Mouse (Mus musculus): ENCODE measurements around the gene Vmn1r183. TPM values are rescaled to one million over a fixed set of nuclear protein-coding genes. Genes with fewer than 3 reads are reported as not detected.
"Not testable (repeated sequence)": the region's sequence is repeated elsewhere in the genome, so short reads cannot be mapped to it uniquely, and the experiment has no call there.

Vmn1r183 gene
- not detected in 2 replicates for polyA plus RNA-seq (2015; fragmentation: Nextera tagmentation; extraction: Ambion mirVana)

DNA sequence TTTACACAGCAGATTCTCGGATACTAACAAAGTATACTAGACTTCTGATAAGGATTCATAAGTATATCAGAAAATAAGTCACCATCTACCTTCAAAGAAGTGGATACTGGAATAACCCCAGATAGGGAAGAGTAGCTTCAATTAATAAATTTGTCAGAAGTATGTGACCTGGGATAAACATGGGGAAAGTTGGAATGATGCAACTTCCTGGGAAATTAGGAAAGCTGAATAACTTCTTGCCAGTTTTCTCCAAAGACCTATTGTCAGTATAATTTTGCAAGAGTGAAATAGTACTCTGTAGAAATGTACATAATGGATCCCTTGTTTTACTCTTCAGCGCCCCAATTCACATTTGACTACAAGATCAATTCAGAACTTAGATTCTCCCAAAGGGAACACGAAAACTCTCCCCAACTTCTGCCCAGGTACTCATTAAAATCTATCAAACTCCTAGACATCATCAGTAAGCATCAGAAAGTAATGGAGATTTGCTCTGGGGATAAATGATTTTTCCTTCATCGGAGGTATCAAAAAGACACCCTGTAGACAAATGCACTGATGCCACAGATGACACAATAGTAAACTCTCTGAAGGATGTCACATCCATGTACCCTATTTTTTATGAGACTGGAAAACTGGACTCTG lies at the start of gene Vmn1r183:
Gene Vmn1r183 (plus strand): TSS at position 595 of the 645 bp plus-strand sequence.
- no peak for DNase-seq (ENCODE audit: low spot score)

DNA sequence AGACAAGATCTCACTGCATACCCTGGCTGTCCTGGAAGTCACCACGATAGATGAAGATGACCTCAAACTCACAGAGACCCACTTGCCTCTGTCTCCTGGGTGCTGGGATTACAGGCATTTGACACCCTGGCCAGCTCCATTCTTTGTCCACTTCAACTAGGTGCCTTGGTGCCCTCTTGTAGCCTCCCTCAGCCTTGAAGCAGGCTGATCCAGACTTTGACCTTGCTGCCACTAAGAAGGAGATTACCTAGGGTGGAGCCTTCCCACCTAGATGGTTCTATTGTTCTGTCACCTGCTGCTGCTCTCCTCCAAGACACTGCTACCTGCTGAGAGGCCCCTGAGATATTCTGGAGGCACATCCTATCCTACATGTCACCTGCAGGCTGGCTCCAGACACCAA lies 21.4 kb downstream of the Vmn1r183 start:
- DNase-seq (ENCODE audit: low spot score), result not testable (repeated sequence)

DNA sequence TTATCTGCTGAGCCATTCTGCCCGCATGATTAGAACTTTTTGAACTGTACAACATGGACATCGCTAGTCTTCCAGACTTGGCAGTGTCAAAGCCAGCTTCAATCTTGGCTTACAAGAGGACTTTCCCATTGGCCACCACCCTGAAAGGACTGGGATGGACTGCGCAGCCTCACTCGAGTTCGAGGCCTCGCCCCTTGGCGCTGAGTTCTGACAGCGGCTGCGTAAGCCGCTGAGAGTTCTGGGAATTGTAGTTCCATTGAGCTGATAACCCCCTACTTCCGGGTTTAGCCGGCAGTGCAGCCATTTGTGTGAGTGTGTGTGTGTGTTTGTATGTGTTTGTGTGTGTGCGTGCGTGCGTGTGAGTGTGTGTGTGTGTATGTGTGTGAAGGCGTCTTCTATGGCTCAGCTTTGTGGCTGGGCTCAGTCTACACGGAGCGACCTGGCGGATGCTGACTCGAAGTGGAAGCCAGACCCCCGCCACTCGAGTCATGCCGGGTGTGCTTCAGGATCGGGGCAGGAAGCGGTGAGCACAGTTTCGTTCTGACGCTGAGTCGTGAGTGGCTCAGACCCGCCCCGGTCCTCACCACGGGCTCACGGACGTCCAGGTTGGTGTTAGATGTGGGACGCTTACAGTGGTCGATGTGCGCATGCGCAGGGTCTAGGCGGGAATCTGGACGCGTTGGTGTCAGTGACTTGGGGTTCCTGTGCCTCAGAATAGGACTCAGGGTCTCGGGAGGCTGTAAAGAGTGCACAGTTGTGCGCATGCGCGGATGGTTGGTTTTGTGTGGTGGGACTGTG lies 28.8 kb downstream of the Vmn1r183 start, which contains the start of gene Zfp180:
Gene Zfp180 (plus strand): TSS at position 291 of the 798 bp plus-strand sequence.
- DNase-seq (ENCODE audit: low spot score), result peak; percentile 97

DNA sequence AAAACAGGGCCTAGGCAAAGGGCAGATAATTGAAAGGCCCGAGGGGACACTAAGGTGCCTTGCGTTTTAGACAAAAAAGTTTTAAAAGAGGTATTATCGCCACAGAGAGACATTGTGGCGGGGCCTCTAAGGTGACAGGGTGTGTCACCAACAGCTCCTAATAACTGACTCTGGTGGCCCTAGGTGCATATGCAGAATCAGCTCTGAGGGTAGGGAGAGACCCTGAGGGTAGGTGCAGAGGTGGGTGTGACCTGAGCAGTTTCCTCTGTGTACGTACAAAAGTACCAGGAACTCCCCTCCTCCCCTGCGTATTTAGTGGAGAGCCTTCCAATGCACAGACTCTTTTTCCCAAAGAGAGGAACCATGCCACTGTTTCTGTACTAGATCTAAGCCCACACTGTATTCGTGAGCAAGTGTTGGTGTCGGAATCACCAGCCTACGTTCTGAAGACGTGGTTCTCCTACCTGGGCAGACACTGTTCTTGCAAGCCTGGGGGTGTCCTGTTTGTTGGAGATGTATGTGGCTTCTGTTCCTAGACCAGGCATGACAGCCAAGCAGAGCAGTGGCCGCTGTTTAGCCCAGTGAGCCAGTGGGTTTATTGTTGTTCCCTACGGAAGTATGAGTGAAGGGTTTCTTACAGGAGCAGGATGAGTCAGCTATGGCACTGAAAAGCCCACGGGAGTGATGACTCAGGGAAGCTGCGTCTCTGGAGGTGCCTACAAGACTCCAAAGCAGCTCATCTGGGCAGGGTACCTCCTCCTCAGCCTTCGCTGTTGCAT lies 29.6 kb downstream of the Vmn1r183 start:
- DNase-seq (ENCODE audit: low spot score), result no peak

DNA sequence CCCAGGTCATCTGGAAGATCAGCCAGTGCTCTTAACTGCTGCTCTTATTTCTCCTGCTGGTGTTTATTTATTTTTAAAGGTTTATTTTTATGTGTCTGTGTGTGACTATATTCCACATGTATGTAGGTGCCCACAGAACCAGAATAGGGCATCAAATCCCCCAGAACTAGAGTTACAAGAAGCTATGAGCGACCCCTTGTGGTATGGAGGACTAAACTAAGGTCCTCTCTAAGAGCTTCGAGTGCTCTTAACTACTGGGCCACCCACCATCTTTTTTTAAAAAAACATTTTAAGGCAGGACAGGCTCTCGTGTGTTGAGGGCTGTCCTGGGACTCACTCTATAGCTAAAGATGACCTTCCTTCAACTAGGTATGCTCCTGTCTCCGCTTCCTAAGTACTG lies 33.8 kb downstream of the Vmn1r183 start:
- no peak for DNase-seq (ENCODE audit: low spot score)

DNA sequence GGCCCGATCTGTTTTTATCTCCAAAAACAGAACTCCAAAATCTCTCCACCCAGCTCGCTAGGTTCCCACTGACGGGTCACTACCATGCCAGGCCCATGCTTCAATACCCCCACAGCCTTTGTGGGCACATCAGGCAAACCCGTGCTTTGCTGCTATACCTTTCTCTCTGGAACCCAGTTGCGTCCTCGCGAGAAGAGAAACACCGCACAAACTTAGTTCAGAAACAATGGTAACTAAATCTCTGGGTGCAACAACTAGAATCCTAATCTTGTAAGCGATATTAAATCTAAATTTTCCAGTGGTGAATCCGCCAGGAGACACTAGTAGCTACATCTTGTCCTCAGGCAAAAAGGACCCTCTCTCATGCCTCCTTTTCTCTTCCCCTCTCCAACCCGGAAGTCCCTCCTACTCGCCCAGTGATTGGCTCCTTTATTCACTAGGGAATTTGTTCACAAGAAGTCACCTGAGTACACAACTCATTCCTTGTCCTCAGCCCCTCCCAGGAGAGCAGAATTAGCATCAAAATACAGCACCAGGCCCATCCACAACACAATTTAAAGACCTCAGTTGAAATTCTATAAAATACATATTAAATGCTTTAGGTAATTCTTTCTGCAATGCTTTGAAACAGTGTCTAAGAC lies 34.6 kb downstream of the Vmn1r183 start:
- no peak for DNase-seq (ENCODE audit: low spot score)

DNA sequence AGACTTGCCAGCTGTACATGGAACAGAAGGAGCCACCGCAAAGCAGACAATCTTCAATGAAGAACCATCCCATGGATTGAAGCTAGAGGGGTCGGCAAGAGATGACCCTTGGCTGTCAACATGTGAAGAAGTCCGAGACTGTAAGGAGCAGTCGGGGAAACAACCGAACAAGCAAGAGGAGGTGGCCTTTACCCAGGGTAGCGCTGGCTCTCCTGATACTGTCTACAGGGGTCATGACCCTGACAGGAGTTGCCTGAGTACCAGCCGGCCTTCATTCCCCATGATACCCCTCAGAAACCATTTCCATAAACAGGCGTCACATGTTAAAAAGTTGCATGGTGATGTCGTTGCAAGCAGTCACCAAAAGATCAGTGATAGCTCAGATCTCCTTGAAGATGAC lies 51.3 kb downstream of the Vmn1r183 start:
- no peak for DNase-seq (ENCODE audit: low spot score)

DNA sequence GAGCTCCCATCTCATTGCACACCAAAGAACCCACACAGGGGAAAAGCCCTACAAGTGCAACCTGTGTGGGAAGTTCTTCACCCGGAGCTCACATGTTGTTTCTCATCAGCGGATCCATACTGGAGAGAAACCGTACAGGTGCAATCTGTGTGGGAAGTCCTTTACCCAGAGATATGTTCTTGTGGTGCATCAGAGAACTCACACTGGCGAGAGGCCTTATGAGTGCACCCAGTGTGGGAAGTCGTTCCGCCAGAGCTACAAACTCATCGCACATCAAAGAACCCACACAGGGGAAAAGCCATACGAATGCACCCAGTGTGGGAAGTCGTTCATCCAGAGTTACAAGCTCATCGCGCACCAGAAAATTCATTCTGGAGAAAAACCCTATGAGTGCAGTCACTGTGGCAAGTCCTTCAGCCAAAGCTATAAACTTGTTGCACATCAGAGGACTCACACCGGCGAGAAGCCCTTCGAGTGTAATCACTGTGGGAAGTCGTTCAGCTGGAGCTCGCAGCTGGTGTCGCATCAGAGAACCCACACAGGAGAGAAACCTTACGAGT lies 52.2 kb downstream of the Vmn1r183 start:
- peak; percentile 4 for DNase-seq (ENCODE audit: low spot score)

DNA sequence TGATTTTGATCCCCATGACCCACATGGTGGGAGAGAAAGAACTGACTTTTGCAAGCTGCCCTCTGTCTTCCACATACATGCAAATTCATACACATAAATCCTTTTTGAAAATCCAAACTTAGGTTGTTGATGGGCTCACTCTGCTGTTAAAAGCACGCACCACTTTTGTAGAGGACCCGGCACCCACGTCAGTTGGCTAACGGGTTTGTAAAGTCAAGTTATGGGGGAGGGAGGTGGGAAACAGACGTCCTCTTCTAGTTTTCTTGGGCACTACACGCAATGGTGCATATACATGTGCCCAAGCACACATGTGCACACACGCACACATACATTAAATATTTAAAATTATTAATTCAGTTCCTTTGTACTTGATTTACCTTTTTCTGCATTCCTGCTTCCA lies 57.8 kb downstream of the Vmn1r183 start:
- no peak for DNase-seq (ENCODE audit: low spot score)

DNA sequence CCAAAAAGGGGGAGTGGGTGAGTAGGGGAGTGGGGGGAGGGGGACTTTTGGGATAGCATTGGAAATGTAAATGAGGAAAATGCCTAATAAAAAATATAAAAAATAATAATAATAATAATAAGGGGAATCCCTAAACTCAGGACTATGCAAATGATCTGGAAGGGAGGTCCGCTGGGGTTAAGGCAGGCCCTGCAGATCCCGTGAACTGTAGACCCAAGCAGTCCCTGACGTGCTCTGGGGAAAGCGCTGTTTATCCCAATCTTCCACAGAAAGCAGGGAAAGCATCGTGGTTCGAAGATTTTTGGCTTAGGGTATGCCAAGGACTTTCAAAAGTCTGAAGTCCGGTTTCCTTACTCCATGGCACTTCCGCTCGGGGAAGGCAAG lies 58.7 kb downstream of the Vmn1r183 start:
- no peak for DNase-seq (ENCODE audit: low spot score)

DNA sequence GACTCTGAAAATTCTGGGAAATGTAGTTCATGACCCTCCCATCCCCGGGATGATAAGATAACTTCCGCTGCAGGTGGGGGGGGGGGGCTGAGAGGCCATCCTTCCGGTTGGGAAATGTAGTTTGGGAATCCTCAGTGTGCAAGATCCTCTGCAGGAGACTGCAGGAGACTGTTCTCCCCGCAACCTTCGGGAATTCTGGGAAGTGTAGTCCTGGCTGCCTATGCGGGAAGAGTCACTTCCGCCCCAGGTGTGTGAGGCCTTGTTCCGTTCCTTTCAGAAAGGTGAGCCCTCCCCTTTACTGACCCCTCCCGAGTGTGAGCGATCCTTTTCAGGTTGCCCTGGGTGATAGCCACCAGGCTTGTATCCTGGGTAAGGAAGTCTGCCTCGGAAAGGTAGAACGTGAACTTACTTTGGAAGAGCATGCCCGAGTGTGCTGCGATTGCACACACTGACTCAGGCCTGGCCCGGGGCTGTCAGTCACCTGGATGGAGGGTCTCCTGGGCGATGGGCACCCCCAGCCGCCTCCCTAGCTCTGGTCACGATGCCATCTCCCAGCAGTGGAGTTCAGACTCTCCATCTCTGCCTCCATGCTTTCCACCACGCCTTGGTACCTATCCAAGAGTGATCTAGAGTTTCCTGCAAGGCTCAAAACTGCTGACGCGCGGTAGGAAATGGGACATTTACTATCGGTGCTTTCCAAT lies 59.3 kb downstream of the Vmn1r183 start, which contains the start of gene Zfp112:
Gene Zfp112 (plus strand): TSS at position 159 of the 701 bp plus-strand sequence.
- peak; percentile 16 for DNase-seq (ENCODE audit: low spot score)

DNA sequence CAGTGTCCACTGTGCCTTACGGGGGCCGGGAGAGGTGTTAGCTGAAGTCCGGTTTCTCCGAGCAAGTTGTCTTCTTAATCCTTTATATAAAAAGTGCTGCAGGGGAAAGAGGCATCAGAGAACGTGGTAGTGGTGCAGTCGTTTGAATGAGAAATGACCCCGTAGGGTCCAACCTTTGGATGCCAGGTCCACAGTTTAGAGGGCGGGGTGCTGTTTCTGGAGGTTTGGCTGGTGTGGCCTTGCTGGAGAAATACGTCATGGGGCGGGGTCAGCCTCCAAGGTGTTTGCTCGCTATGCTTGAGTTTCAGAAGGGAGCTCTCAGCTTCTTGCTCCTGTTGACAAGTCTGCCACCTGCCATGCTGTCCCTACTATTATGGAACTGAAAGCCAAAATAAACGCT lies 59.9 kb downstream of the Vmn1r183 start:
- peak; percentile 5 for DNase-seq (ENCODE audit: low spot score)

Other genes starting within 250 kb of the Vmn1r183 start
- not detected in 2 replicates for gene Vmn1r175, start 242.6 kb upstream of the Vmn1r183 start, polyA plus RNA-seq (2015; fragmentation: Nextera tagmentation; extraction: Ambion mirVana)
- gene Vmn1r176, start 215.9 kb upstream of the Vmn1r183 start, polyA plus RNA-seq (2015; fragmentation: Nextera tagmentation; extraction: Ambion mirVana), result not detected in 2 replicates
- not detected in 2 replicates for gene Vmn1r177, start 186.8 kb upstream of the Vmn1r183 start, polyA plus RNA-seq (2015; fragmentation: Nextera tagmentation; extraction: Ambion mirVana)
- not detected in 2 replicates for gene Vmn1r178, start 161.2 kb upstream of the Vmn1r183 start, polyA plus RNA-seq (2015; fragmentation: Nextera tagmentation; extraction: Ambion mirVana)
- not detected in 2 replicates for gene Vmn1r179, start 126.3 kb upstream of the Vmn1r183 start, polyA plus RNA-seq (2015; fragmentation: Nextera tagmentation; extraction: Ambion mirVana)
- gene Vmn1r180, start 102.6 kb upstream of the Vmn1r183 start, polyA plus RNA-seq (2015; fragmentation: Nextera tagmentation; extraction: Ambion mirVana), result not detected in 2 replicates
- gene Vmn1r181, start 78.6 kb upstream of the Vmn1r183 start, polyA plus RNA-seq (2015; fragmentation: Nextera tagmentation; extraction: Ambion mirVana), result 0.08 TPM in 1 of 2 replicates, not detected in the other
- gene V1rd19, start 51.6 kb upstream of the Vmn1r183 start, polyA plus RNA-seq (2015; fragmentation: Nextera tagmentation; extraction: Ambion mirVana), result not detected in 2 replicates
- gene Zfp180, start 28.7 kb downstream of the Vmn1r183 start, polyA plus RNA-seq (2015; fragmentation: Nextera tagmentation; extraction: Ambion mirVana), result 17.6 and 19.3 TPM in 2 replicates
- gene Zfp112, start 59.1 kb downstream of the Vmn1r183 start, polyA plus RNA-seq (2015; fragmentation: Nextera tagmentation; extraction: Ambion mirVana), result 1.3 and 2.2 TPM in 2 replicates
- gene Zfp235, start 80.9 kb downstream of the Vmn1r183 start, polyA plus RNA-seq (2015; fragmentation: Nextera tagmentation; extraction: Ambion mirVana), result 10.5 and 11.6 TPM in 2 replicates
- 0.98 and 1.2 TPM in 2 replicates for gene Zfp114, start 121.8 kb downstream of the Vmn1r183 start, polyA plus RNA-seq (2015; fragmentation: Nextera tagmentation; extraction: Ambion mirVana)
- 1.9 and 3.0 TPM in 2 replicates for gene Zfp111, start 158.2 kb downstream of the Vmn1r183 start, polyA plus RNA-seq (2015; fragmentation: Nextera tagmentation; extraction: Ambion mirVana)
- 1.7 and 2.4 TPM in 2 replicates for gene Zfp109, start 184.3 kb downstream of the Vmn1r183 start, polyA plus RNA-seq (2015; fragmentation: Nextera tagmentation; extraction: Ambion mirVana)
- 0.85 and 0.89 TPM in 2 replicates for gene Zfp108, start 201.5 kb downstream of the Vmn1r183 start, polyA plus RNA-seq (2015; fragmentation: Nextera tagmentation; extraction: Ambion mirVana)
- 3.9 and 5.0 TPM in 2 replicates for gene Zfp93, start 217.2 kb downstream of the Vmn1r183 start, polyA plus RNA-seq (2015; fragmentation: Nextera tagmentation; extraction: Ambion mirVana)
- 26.2 and 26.8 TPM in 2 replicates for gene Zfp61, start 248.0 kb downstream of the Vmn1r183 start, polyA plus RNA-seq (2015; fragmentation: Nextera tagmentation; extraction: Ambion mirVana)